Mouse (Mus musculus): ENCODE measurements around the gene Prune1.

Gene Prune1

GRCm38 (mm10) chr3:95282381-95282864, 547 bp upstream of the Prune1 start:
- in situ Hi-C loops (cut with MboI; ENCODE audit: low sequenced_read_pairs), result no loop called here

- in situ Hi-C loops (cut with MboI; ENCODE audit: low sequenced_read_pairs), result no loop called here
Measured at GRCm38 (mm10) chr3:95280747-95281146, 1.1 kb downstream of the Prune1 start.

GRCm38 (mm10) chr3:95277149-95277551, 4.7 kb downstream of the Prune1 start:
- in situ Hi-C loops (cut with MboI; ENCODE audit: low sequenced_read_pairs), result no loop called here

- in situ Hi-C loops (cut with MboI; ENCODE audit: low sequenced_read_pairs), result no loop called here
Measured at GRCm38 (mm10) chr3:95276428-95276934, 5.4 kb downstream of the Prune1 start.

- in situ Hi-C loops (cut with MboI; ENCODE audit: low sequenced_read_pairs), result no loop called here
Measured at GRCm38 (mm10) chr3:95275161-95275560, 6.7 kb downstream of the Prune1 start.

- in situ Hi-C loops (cut with MboI; ENCODE audit: low sequenced_read_pairs), result no loop called here
Measured at GRCm38 (mm10) chr3:95274453-95274852, 7.4 kb downstream of the Prune1 start.

- in situ Hi-C loops (cut with MboI; ENCODE audit: low sequenced_read_pairs), result no loop called here
Measured at GRCm38 (mm10) chr3:95273471-95273870, 8.4 kb downstream of the Prune1 start.

GRCm38 (mm10) chr3:95270766-95271364, 11.0 kb downstream of the Prune1 start:
- in situ Hi-C loops (cut with MboI; ENCODE audit: low sequenced_read_pairs), result no loop called here

- in situ Hi-C loops (cut with MboI; ENCODE audit: low sequenced_read_pairs), result loop anchor here (10.0 kb wide), 1 partner anchor 125 kb away; the partner anchor contains the start of gene Tnfaip8l2
Measured at GRCm38 (mm10) chr3:95269789-95270188, 12.1 kb downstream of the Prune1 start.

GRCm38 (mm10) chr3:95267855-95268254, 14.0 kb downstream of the Prune1 start:
- in situ Hi-C loops (cut with MboI; ENCODE audit: low sequenced_read_pairs), result loop anchor here (10.0 kb wide), 1 partner anchor 123 kb away; the partner anchor contains the start of gene Tnfaip8l2

GRCm38 (mm10) chr3:95266052-95266451, 15.8 kb downstream of the Prune1 start:
- in situ Hi-C loops (cut with MboI; ENCODE audit: low sequenced_read_pairs), result loop anchor here (10.0 kb wide), 1 partner anchor 121 kb away; the partner anchor contains the start of gene Tnfaip8l2

- in situ Hi-C loops (cut with MboI; ENCODE audit: low sequenced_read_pairs), result loop anchor here (10.0 kb wide), 1 partner anchor 120 kb away; the partner anchor contains the start of gene Tnfaip8l2
Measured at GRCm38 (mm10) chr3:95264724-95265123, 17.2 kb downstream of the Prune1 start.

- in situ Hi-C loops (cut with MboI; ENCODE audit: low sequenced_read_pairs), result loop anchor here (10.0 kb wide), 1 partner anchor 118 kb away; the partner anchor contains the start of gene Tnfaip8l2
Measured at GRCm38 (mm10) chr3:95263089-95263739, 18.7 kb downstream of the Prune1 start.

GRCm38 (mm10) chr3:95261975-95262374, 19.9 kb downstream of the Prune1 start:
- in situ Hi-C loops (cut with MboI; ENCODE audit: low sequenced_read_pairs), result loop anchor here (10.0 kb wide), 1 partner anchor 117 kb away; the partner anchor contains the start of gene Tnfaip8l2

GRCm38 (mm10) chr3:95256931-95257330, 24.9 kb downstream of the Prune1 start:
- in situ Hi-C loops (cut with MboI; ENCODE audit: low sequenced_read_pairs), result no loop called here

- in situ Hi-C loops (cut with MboI; ENCODE audit: low sequenced_read_pairs), result no loop called here
Measured at GRCm38 (mm10) chr3:95250783-95251424, 31.0 kb downstream of the Prune1 start, which contains the start of gene Bnipl. Gene Bnipl (minus strand): TSS chr3:95251193.

GRCm38 (mm10) chr3:95250361-95250760, 31.5 kb downstream of the Prune1 start:
- in situ Hi-C loops (cut with MboI; ENCODE audit: low sequenced_read_pairs), result no loop called here

- in situ Hi-C loops (cut with MboI; ENCODE audit: low sequenced_read_pairs), result no loop called here
Measured at GRCm38 (mm10) chr3:95247660-95248336, 34.1 kb downstream of the Prune1 start.

GRCm38 (mm10) chr3:95246465-95247231, 35.2 kb downstream of the Prune1 start:
- in situ Hi-C loops (cut with MboI; ENCODE audit: low sequenced_read_pairs), result no loop called here

GRCm38 (mm10) chr3:95243086-95243485, 38.8 kb downstream of the Prune1 start:
- in situ Hi-C loops (cut with MboI; ENCODE audit: low sequenced_read_pairs), result no loop called here
